Mouse (Mus musculus): Measurements from ENCODE around the gene Rnf208.

The Rnf208 gene

GRCm38 (mm10) chr2:25273010-25273409 is 31.0 kb downstream of the Rnf208 start:
- DNase-seq (ENCODE audit: low read depth, low spot score) = no peak

GRCm38 (mm10) chr2:25278928-25279882 is 37.1 kb downstream of the Rnf208 start:
- DNase-seq (ENCODE audit: low read depth, low spot score) = peak; percentile 93

- no peak for DNase-seq (ENCODE audit: low read depth, low spot score)
Measured at GRCm38 (mm10) chr2:25285551-25285950, 43.5 kb downstream of the Rnf208 start.

GRCm38 (mm10) chr2:25286314-25286713 is 44.3 kb downstream of the Rnf208 start:
- no peak for DNase-seq (ENCODE audit: low read depth, low spot score)

GRCm38 (mm10) chr2:25286837-25287636 is 45.0 kb downstream of the Rnf208 start:
- no peak for DNase-seq (ENCODE audit: low read depth, low spot score)

GRCm38 (mm10) chr2:25287927-25288649 is 46.0 kb downstream of the Rnf208 start, which contains the start of gene Tmem210:
TSS of gene Tmem210 (plus strand) at chr2:25288145.
- DNase-seq (ENCODE audit: low read depth, low spot score) = no peak

GRCm38 (mm10) chr2:25288734-25289345 is 46.8 kb downstream of the Rnf208 start:
- no peak for DNase-seq (ENCODE audit: low read depth, low spot score)

GRCm38 (mm10) chr2:25289651-25290050 is 47.6 kb downstream of the Rnf208 start, which contains the start of gene Lrrc26:
TSS of gene Lrrc26 (plus strand) at chr2:25289915.
- DNase-seq (ENCODE audit: low read depth, low spot score) = no peak

GRCm38 (mm10) chr2:25290101-25290815 is 48.2 kb downstream of the Rnf208 start:
- peak; percentile 44 for DNase-seq (ENCODE audit: low read depth, low spot score)

GRCm38 (mm10) chr2:25290816-25291130 is 48.7 kb downstream of the Rnf208 start:
- peak; percentile 35 for DNase-seq (ENCODE audit: low read depth, low spot score)

GRCm38 (mm10) chr2:25291184-25292053 is 49.4 kb downstream of the Rnf208 start:
- no peak for DNase-seq (ENCODE audit: low read depth, low spot score)

GRCm38 (mm10) chr2:25292054-25292544 is 50.0 kb downstream of the Rnf208 start:
- DNase-seq (ENCODE audit: low read depth, low spot score) = no peak

- peak; percentile 80 for DNase-seq (ENCODE audit: low read depth, low spot score)
Measured at GRCm38 (mm10) chr2:25292856-25293255, 50.8 kb downstream of the Rnf208 start.

GRCm38 (mm10) chr2:25293706-25294105 is 51.7 kb downstream of the Rnf208 start:
- DNase-seq (ENCODE audit: low read depth, low spot score) = no peak
